Mouse (Mus musculus) cerebellum, adult 9-10 months (tissue): Measurements from ENCODE around the gene Tgfb2.

Experiments used
- DNase-seq: peaks from one replicate; pipeline ENCODE4 v3.0.0; 2022

The Tgfb2 gene

GRCm38 (mm10) chr1:186650011-186650410 lies 55.8 kb downstream of the Tgfb2 start:
- no peak for DNase-seq

- no peak for DNase-seq
These were observed 68.2 kb downstream of the Tgfb2 start for GRCm38 (mm10) chr1:186637304-186638213.

GRCm38 (mm10) chr1:186635045-186635444 lies 70.7 kb downstream of the Tgfb2 start:
- DNase-seq = no peak

GRCm38 (mm10) chr1:186631457-186631856 lies 74.3 kb downstream of the Tgfb2 start:
- DNase-seq = no peak

- no peak for DNase-seq
These were observed 74.8 kb downstream of the Tgfb2 start for GRCm38 (mm10) chr1:186630971-186631370.

DNA sequence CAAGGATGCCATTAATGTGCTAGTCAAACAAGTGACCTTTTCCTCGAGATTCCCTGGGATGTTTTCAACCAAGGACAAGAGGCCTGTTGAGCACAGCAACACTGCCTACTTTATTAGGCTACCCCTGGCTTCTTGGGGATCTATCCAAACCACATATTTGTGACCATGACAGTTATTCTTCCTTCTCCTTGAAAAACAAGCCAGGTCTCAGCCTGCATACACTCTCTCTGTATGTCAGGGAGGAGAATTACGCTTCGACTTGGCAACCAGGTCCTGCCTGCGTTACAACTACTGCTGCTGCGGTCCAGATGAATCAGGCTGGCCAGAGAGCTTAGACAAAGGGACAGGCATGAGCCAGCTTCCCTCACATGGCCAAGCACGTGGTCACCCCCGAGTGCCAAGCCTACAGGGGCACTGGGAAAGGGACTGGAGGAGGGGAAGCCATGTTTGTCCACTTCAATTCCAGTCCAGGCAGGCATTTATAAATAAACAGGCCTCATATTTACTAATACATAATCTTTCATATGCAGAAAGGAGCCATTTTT lies 78.3 kb downstream of the Tgfb2 start:
- peak; percentile 12 for DNase-seq

DNA sequence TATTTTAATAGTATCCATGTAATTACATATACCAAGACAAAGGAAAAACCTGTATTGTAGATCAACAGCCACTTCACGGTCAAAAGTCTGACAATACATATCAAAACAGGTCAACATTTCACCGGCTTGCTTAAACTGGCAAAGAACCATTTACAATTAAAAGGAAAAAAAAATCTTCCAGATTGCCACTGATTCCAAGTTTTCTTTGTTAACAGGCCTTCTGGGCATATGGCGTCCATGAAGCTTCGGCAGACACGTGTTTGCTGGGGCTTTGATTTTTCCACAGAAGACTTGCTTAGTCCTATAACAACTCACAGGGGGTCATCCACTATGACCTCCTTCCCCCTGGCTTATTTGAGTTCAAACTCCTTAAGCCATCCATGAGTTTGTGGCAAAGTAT lies 81.3 kb downstream of the Tgfb2 start:
- DNase-seq = no peak

DNA sequence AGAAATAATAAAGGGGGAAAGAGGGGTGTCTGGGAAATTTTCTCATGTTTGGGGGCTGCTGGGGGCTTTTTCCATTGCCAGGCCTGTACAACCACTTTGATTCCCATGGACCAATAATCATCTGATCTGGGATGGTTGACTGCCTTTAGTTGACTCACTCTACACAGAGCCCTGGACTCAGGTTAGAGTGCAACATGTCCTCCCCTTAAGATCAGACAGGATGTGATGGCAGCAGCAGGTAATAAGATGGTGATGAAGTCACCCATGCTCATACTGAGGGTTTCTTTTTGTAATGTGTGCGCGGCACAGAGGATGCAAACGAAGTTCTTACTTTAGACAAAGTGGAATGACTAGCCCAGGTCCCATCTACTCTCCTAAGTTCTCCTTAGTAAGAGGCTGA lies 84.0 kb downstream of the Tgfb2 start:
- DNase-seq = no peak

DNA sequence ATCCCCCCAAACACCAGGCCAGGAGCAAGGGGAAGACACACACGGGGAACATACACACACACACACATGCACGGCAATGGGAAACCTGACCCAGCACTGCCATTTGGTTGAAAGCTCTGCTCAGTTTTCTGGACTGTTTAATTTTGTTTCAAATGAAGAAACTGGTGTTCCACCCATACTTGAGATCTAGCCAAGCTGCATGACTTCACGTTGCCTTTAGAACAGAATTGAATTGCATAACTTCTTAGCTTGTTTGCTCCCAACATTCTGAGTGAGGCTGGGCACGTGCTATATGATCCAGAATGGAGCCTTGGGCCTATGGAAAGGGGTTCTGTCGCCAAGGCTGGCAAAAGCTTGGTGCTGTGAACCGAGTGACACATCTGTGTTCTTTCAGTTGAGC lies 87.5 kb downstream of the Tgfb2 start:
- DNase-seq = no peak

DNA sequence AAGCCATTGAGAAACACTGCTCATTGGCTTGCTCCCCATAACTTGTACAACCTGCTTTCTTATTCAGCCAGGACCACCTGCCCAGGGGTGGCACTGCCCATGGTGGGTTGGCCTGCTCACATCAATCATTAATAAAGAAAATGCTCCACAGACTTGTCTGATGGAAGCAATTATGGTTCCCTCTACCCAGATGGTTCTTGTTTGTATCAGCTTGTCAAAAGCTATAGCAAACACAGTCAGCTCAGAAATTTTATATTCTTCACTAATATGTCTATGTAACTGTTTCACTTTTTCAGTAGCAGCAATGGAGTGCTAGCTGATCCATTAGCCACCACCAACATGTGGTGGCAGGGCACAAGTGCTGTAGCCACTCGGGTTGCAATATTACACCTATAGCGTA lies 94.4 kb downstream of the Tgfb2 start:
- no peak for DNase-seq

GRCm38 (mm10) chr1:186610481-186610880 lies 95.3 kb downstream of the Tgfb2 start:
- DNase-seq = no peak

DNA sequence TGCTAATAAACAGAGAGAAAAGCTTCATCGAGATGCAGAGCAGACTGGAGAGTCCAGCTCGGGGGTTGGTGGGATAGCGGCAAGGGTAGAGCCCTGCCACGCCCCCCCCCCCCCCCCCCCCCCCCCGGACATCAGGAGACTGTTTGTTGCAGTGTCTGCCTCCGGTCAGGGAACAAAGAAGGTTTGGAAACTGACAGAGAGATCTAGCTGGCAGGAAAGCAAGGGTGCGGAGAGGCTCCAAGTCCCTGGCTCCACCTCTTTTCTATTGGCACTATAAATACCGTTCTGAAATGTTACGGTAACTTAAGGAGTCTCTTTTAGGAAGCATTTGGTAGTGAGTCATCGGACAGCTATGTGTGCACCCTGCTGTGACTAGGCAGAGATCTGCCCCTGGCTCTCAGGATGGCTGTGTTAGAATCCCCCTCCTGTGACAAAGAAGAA lies 96.0 kb downstream of the Tgfb2 start:
- no peak for DNase-seq

DNA sequence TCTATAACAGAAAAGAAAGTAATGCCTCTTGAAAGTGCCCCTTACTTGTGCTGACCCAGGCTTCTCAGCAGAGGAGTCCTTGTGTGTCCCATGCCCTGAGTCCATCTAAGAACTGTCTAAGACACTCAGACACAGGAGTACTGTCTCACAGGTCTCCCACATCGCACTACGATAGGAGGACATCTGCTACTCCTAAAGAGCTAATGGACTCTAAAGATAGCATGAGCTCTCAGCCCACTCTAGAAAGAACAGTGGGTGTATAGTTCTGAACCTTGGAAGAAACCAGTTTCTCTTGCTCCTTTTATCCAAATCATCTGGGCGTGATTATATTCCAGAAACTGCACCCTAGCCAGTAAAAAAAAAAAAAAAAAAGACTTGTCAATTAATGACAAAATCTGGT lies 97.7 kb downstream of the Tgfb2 start:
- DNase-seq = no peak

GRCm38 (mm10) chr1:186605635-186606034 lies 100.2 kb downstream of the Tgfb2 start:
- no peak for DNase-seq

DNA sequence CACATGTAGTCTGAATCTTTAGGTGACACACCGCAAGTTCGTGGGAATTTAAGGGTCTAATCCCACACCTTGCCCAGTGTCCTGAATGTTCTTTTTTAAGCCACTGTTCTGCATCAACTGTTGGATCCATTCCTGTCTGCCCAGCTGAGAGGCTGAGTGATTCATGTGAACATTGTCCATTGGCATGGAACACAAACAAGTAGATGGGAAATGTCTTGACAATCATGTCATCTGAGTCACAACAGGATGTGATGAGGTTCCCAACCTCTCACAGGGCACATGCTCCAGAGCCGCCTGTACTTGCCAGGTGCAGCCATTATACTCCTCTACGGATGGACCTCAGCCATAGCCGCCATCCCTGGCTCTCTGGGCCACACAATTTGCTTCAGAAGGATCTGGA lies 101.7 kb downstream of the Tgfb2 start:
- DNase-seq = no peak

DNA sequence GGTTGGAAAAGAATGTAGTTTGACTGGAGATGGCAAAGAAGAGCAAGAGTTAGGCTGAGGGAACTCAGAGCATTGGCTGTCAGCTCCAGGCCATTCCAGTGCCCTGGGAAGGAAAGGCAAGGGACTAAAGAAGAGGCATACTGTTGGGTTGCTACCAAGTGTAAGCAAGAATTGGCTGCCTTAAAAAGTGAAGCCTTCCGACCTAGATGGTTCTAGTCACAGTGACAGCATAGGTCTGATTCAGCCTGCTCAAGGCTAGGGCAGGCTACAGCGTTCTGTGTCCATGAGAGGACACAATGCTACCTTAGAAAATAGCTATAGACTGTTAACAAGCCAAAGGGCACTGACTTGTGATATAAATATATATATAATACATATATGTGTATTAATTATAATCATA lies 117.6 kb downstream of the Tgfb2 start:
- no peak for DNase-seq

DNA sequence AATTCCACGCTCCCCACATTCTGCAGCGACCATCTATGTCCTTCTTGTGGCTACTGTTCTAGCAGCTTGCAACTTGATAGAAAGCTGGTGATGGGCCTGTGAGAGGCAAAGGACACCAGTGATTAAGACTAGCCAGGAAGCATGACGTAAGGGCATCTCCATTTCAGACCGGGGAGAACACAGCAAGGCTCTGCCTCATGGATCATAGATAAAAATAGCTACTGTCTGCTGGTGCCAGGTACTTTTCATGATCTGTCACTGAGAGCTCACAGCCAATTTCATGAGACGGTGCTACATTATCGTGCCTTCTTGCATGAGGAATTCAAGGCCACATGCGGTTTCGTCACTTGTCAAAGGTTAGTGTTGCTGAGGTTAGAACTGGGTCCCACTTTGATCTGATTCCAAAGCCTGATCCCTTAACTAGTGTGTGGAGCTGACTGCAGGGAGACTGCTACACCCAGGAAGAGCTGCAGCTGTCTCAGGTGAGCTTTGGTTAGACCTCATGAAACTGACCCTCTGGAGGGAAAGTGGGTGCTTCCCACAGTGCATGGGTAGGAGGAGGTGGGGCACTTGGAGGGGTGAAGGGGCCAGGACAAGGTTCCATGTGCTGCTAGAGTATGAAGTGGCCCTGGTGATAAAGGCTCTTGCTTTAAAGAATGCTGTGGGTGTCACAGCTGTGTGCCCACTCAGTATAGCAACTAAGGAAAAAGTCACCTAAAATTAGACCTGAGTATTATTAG lies 118.6 kb downstream of the Tgfb2 start:
- no peak for DNase-seq

DNA sequence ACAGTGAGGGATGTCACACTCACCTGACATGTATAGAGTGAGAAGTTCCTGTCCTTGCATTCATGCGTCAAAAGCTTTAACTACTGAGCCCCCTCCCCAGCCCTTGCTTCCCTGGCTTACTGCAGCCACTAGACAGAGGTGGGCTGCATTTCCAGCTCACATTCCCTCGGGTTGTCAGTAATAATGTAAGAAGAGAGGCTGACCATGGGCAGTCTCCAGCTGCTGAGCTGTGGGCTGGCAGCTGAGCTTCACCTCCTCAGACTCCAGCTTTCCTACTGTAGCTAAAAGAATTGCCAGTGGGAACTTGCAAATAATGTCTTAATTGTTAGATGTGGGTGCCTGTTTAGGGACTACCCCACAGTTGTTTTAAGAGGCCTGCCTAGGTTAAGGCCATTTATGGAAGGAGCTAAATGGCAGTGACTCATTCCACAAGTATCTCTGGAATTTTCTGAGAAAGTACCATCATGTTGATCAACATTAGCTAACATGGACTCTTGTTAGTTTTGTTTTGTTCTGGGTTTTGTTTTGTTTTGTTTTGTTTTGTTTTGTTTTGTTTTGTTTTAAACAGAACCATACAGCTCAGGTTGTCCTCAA lies 120.1 kb downstream of the Tgfb2 start:
- no peak for DNase-seq

GRCm38 (mm10) chr1:186583933-186584332 lies 121.9 kb downstream of the Tgfb2 start:
- no peak for DNase-seq

DNA sequence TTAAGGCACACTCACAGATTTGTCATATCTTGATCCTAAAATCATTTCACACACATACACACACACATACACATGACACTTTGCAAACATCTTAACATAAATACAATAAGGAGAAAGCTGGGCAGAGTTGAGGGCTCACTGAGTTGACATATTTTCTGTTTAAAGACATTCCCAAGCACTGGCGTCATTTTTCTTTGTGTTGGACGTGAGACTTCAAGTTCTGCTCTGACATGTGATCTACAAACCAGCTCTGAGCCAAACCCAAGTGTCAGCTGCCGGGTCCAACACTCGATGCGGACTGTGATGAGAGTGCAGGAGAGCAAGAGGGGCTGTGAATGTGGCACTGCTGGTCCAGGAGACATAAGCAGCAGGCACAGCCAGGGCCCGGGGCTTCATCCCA lies 123.7 kb downstream of the Tgfb2 start:
- no peak for DNase-seq

GRCm38 (mm10) chr1:186581666-186582065 lies 124.1 kb downstream of the Tgfb2 start:
- no peak for DNase-seq

GRCm38 (mm10) chr1:186581114-186581513 lies 124.7 kb downstream of the Tgfb2 start:
- no peak for DNase-seq

GRCm38 (mm10) chr1:186577302-186577701 lies 128.5 kb downstream of the Tgfb2 start:
- no peak for DNase-seq
